Mouse (Mus musculus) G1E (cell line): ENCODE measurements around the gene Zfhx2. TPM values are rescaled to one million over a fixed set of nuclear protein-coding genes. Genes with fewer than 3 reads are reported as not detected.

Experiments used
- ATAC-seq: 2 replicates; pipeline ENCODE4 v1.8.0; 2016; ENCODE audit warnings: mild to moderate bottlenecking; ENCODE audit not compliant: insufficient number of reproducible peaks, poor library complexity, low FRiP score, severe bottlenecking; ENCODE audit errors: extremely low read depth
- DNase-seq: peaks from one replicate; pipeline ENCODE4 v3.0.0; 2012; ENCODE audit warnings: low spot score
- H3K27me3 ChIP-seq: 2 replicates; pipeline ENCODE4 v1.6.1; 2012; ENCODE audit warnings: mild to moderate bottlenecking, low read length, inconsistent platforms; ENCODE audit not compliant: insufficient read depth
- H3K36me3 ChIP-seq: replicated peaks from 2 replicates; pipeline ENCODE3; 2012; ENCODE audit warnings: mild to moderate bottlenecking, inconsistent platforms
- H3K4me1 ChIP-seq: 2 replicates; pipeline ENCODE4 v1.6.1; 2012; ENCODE audit warnings: low read depth, low read length, inconsistent platforms, mixed read lengths; ENCODE audit not compliant: insufficient read depth
- H3K4me3 ChIP-seq: 2 replicates; pipeline ENCODE4 v1.5.1; 2012; ENCODE audit warnings: low read depth, mild to moderate bottlenecking, inconsistent platforms, low read length, moderate library complexity, mixed read lengths
- H3K9me3 ChIP-seq: replicated peaks from 2 replicates; pipeline ENCODE4 v1.6.1; 2012; ENCODE audit warnings: inconsistent platforms
- CTCF ChIP-seq: IDR thresholded peaks from 2 replicates; pipeline ENCODE4 v1.5.1; 2012; ENCODE audit warnings: low read depth, low read length, inconsistent platforms, mixed read lengths
- GATA1 ChIP-seq: IDR thresholded peaks from 2 replicates; pipeline ENCODE4 v1.6.1; 2012; ENCODE audit warnings: borderline replicate concordance, low read length, inconsistent platforms, mixed read lengths
- GATA2 ChIP-seq: IDR thresholded peaks from 2 replicates; pipeline ENCODE4 v1.6.1; 2012; ENCODE audit warnings: low read depth, low read length, inconsistent platforms, borderline replicate concordance
- POLR2AphosphoS5 ChIP-seq: IDR thresholded peaks from 2 replicates; pipeline ENCODE4 v1.6.1; 2012; ENCODE audit warnings: low read depth, low read length, inconsistent platforms; ENCODE audit not compliant: insufficient replicate concordance
- TAL1 ChIP-seq: conservative IDR thresholded peaks from 2 replicates; pipeline ENCODE4 v1.6.1; 2012; ENCODE audit warnings: low read depth, low read length, inconsistent platforms, mixed read lengths
- polyA plus RNA-seq: library from polyadenylated mRNA; stranded (reverse); fragments of >175 nt; gene quantifications from 2 replicates; pipeline ENCODE4 v1.2.3, GENCODE M21; 2012
- total RNA-seq, 2 experiments: library from RNA; stranded (forward) in 1 of 2; stranded (reverse) in 1 of 2; fragments of 200-1000 nt in 1 of 2; fragments of >200 nt in 1 of 2; fragmentation: Nextera tagmentation in 1 of 2; gene quantifications; 2 replicates each; pipeline ENCODE4 v1.2.3; 2014 to 2017

Zfhx2 gene
- total and polyA plus RNA-seq, 3 experiments = 1.9 to 7.9 (median 2.8) TPM

GRCm38 (mm10) chr14:55108202-55108870 is 16.2 kb upstream of the Zfhx2 start:
- Histone ChIP-seq H3K4me3 (no peak overlapping the region), H3K27me3 (peaks cover 36% of the 10 kb centered on the region), H3K36me3 (peaks cover 21% of the 10 kb centered on the region), H3K9me3 (no peaks in the 10 kb centered on the region), H3K4me1 (peaks cover 47% of the 10 kb centered on the region)
- TF ChIP-seq TAL1 = no peak
- no peak for TF ChIP-seq GATA1
- no peak for TF ChIP-seq CTCF
- TF ChIP-seq GATA2 = no peak
- no peak for TF ChIP-seq POLR2AphosphoS5
- DNase-seq (no peak), ATAC-seq (no peak)

- no peak for TF ChIP-seq TAL1
- TF ChIP-seq GATA1 = no peak
- no peak for TF ChIP-seq GATA2
- TF ChIP-seq CTCF = no peak
- no peak for TF ChIP-seq POLR2AphosphoS5
These were observed 14.9 kb upstream of the Zfhx2 start for GRCm38 (mm10) chr14:55106990-55107389.

GRCm38 (mm10) chr14:55105836-55106809 is 14.0 kb upstream of the Zfhx2 start, which contains the start of gene Ap1g2:
Gene Ap1g2, minus strand, starts transcription at chr14:55106593.
- Histone ChIP-seq H3K9me3 (no peaks in the 10 kb centered on the region), H3K27me3 (peaks cover 23% of the 10 kb centered on the region), H3K4me1 (peaks cover 62% of the 10 kb centered on the region), H3K36me3 (peaks cover 43% of the 10 kb centered on the region), H3K4me3 (peak within 1 kb of the TSS; percentile 75)
- DNase-seq = peak; percentile 99
- ATAC-seq = peak; percentile 96
- no peak for TF ChIP-seq CTCF
- no peak for TF ChIP-seq POLR2AphosphoS5
- TF ChIP-seq GATA1 = no peak
- TF ChIP-seq GATA2 = no peak
- TF ChIP-seq TAL1 = no peak

More at GRCm38 (mm10) chr14:55106990-55107389, 14.9 kb upstream of the Zfhx2 start:
- Histone ChIP-seq H3K27me3 (peaks cover 28% of the 10 kb centered on the region), H3K4me3 (no peak overlapping the region), H3K4me1 (peaks cover 58% of the 10 kb centered on the region), H3K36me3 (peaks cover 34% of the 10 kb centered on the region), H3K9me3 (no peaks in the 10 kb centered on the region)
- DNase-seq = no peak
- ATAC-seq = no peak

- DNase-seq (no peak), ATAC-seq (no peak)
- peak overlapping the region; percentile 75 for H3K4me3 ChIP-seq
- H3K9me3 ChIP-seq = no peaks in the 10 kb centered on the region
- TF ChIP-seq GATA1 (no peak), CTCF (no peak), POLR2AphosphoS5 (no peak), TAL1 (no peak), GATA2 (no peak)
- peaks cover 50% of the 10 kb centered on the region for H3K36me3 ChIP-seq
- peaks cover 21% of the 10 kb centered on the region for H3K27me3 ChIP-seq
- peaks cover 62% of the 10 kb centered on the region for H3K4me1 ChIP-seq
These were observed 13.3 kb upstream of the Zfhx2 start for GRCm38 (mm10) chr14:55105386-55105785.

- TF ChIP-seq GATA1 (no peak), CTCF (no peak), TAL1 (no peak), POLR2AphosphoS5 (no peak), GATA2 (no peak)
- peaks cover 60% of the 10 kb centered on the region for H3K36me3 ChIP-seq
These were observed 12.2 kb upstream of the Zfhx2 start for GRCm38 (mm10) chr14:55104365-55104764.

GRCm38 (mm10) chr14:55102253-55102785 is 10.2 kb upstream of the Zfhx2 start:
- Histone ChIP-seq H3K36me3 (peaks cover 81% of the 10 kb centered on the region), H3K9me3 (no peaks in the 10 kb centered on the region), H3K4me3 (no peak overlapping the region), H3K27me3 (no peaks in the 10 kb centered on the region), H3K4me1 (peaks cover 57% of the 10 kb centered on the region)
- no peak for DNase-seq
- TF ChIP-seq GATA1 (no peak), CTCF (no peak), GATA2 (no peak), POLR2AphosphoS5 (no peak), TAL1 (no peak)
- no peak for ATAC-seq

More at GRCm38 (mm10) chr14:55104365-55104764, 12.2 kb upstream of the Zfhx2 start:
- Histone ChIP-seq H3K27me3 (peaks cover 10% of the 10 kb centered on the region), H3K4me3 (no peak overlapping the region), H3K9me3 (no peaks in the 10 kb centered on the region), H3K4me1 (peaks cover 58% of the 10 kb centered on the region)
- DNase-seq = no peak
- no peak for ATAC-seq
